Mouse (Mus musculus) kidney, adult 18-20 months (tissue): ENCODE data around the gene Mmgt2.

Source experiments
- DNase-seq: peaks from one replicate; pipeline ENCODE4 v3.0.0; 2021

The Mmgt2 gene

GRCm38 (mm10) chr11:62648591-62649391 is at the start of gene Mmgt2:
TSS of gene Mmgt2 (plus strand) at chr11:62648664.
- DNase-seq: peak; percentile 95

GRCm38 (mm10) chr11:62601732-62602618 is 46.5 kb upstream of the Mmgt2 start:
- DNase-seq: no peak

GRCm38 (mm10) chr11:62602619-62603311 is 45.7 kb upstream of the Mmgt2 start:
- DNase-seq: peak; percentile 95

- peak; percentile 30 for DNase-seq
Observed at GRCm38 (mm10) chr11:62603312-62604056, 45.0 kb upstream of the Mmgt2 start.

GRCm38 (mm10) chr11:62604123-62604706 is 44.2 kb upstream of the Mmgt2 start:
- DNase-seq: no peak

- DNase-seq: no peak
Observed at GRCm38 (mm10) chr11:62604886-62605618, 43.4 kb upstream of the Mmgt2 start.

- no peak for DNase-seq
Observed at GRCm38 (mm10) chr11:62605619-62606298, 42.7 kb upstream of the Mmgt2 start.

GRCm38 (mm10) chr11:62606299-62607169 is 41.9 kb upstream of the Mmgt2 start:
- DNase-seq: no peak

GRCm38 (mm10) chr11:62607170-62607951 is 41.1 kb upstream of the Mmgt2 start:
- no peak for DNase-seq

- DNase-seq: no peak
Observed at GRCm38 (mm10) chr11:62607952-62608201, 40.6 kb upstream of the Mmgt2 start.

GRCm38 (mm10) chr11:62608826-62609675 is 39.4 kb upstream of the Mmgt2 start:
- no peak for DNase-seq

- no peak for DNase-seq
Observed at GRCm38 (mm10) chr11:62610304-62610703, 38.2 kb upstream of the Mmgt2 start.

GRCm38 (mm10) chr11:62612604-62613003 is 35.9 kb upstream of the Mmgt2 start:
- no peak for DNase-seq

GRCm38 (mm10) chr11:62613657-62614365 is 34.7 kb upstream of the Mmgt2 start:
- DNase-seq: peak; percentile 89

- DNase-seq: no peak
Observed at GRCm38 (mm10) chr11:62614876-62615410, 33.5 kb upstream of the Mmgt2 start.

GRCm38 (mm10) chr11:62615456-62615855 is 33.0 kb upstream of the Mmgt2 start:
- DNase-seq: no peak

- no peak for DNase-seq
Observed at GRCm38 (mm10) chr11:62621079-62621478, 27.4 kb upstream of the Mmgt2 start.
